Mouse (Mus musculus): ENCODE results near the gene Cgn. TPM values are rescaled to one million over a fixed set of nuclear protein-coding genes. Genes with fewer than 3 reads are reported as not detected.
A peak's percentile ranks its signal among the peaks of the same experiment; 100 is the strongest.
"Not testable (repeated sequence)": the region's sequence is repeated elsewhere in the genome, so short reads cannot be mapped to it uniquely, and the experiment has no call there.

Gene Cgn
- total RNA-seq, 2 experiments from 2014 or later, result 0.63 to 0.86 TPM

GRCm38 (mm10) chr3:94793672-94794071, 7.4 kb upstream of the Cgn start:
- DNase-seq, result no peak
- intact Hi-C loops (cut with DNase I), result no loop called here

GRCm38 (mm10) chr3:94792258-94792657, 6.0 kb upstream of the Cgn start:
- DNase-seq, result no peak
- intact Hi-C loops (cut with DNase I), result no loop called here

GRCm38 (mm10) chr3:94789516-94789915, 3.2 kb upstream of the Cgn start:
- no peak for DNase-seq
- intact Hi-C loops (cut with DNase I), result no loop called here

GRCm38 (mm10) chr3:94789071-94789470, 2.8 kb upstream of the Cgn start:
- intact Hi-C loops (cut with DNase I), result no loop called here
- DNase-seq, result no peak

- intact Hi-C loops (cut with DNase I), result no loop called here
- no peak for DNase-seq
Observed at GRCm38 (mm10) chr3:94787122-94787780, 959 bp upstream of the Cgn start.

DNA sequence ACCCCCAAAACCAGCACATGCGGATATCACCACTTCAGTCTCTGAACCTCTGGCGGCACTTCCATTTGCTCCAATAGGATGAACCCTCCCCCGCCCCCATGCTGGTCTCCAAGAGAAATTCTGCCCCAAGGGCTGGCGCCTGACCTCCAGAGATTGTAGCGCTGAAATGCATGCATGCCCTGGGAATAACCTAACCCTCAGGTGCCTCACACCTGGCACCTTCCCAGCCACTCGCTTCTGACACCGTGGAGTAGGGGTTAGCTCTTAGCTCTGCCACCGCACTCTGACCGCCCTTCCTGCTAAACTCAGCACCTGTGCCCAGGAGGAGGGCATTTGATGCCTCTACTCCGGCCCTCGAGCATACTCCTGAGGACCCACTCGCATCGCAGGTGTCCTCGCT, 334 bp downstream of the Cgn start:
- DNase-seq, result no peak
- intact Hi-C loops (cut with DNase I), result no loop called here

GRCm38 (mm10) chr3:94784171-94784701, 2.1 kb downstream of the Cgn start:
- intact Hi-C loops (cut with DNase I), result no loop called here

DNA sequence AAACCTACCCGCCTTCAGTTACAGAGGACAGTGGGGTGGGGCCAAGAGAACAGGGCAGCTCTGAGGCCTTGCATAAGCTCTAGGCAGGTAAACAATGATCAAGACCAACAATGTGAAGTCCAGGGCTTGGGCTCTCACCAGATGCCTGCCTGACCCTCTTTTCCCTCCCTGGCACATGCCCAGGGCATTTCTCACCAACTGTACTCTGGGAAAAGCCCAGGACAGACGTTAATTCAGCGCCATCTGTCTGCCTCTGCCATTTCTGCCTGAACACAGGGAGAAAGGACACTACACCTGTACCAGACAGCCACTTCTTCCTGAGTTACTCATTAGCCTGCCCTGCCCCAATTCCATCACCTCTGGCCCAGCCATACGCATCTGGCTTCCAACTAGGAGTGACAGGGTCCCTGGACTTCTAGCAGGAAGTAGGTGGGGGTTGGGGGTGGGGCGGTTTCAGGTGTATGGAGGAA, 2.8 kb downstream of the Cgn start:
- no peak for DNase-seq
- intact Hi-C loops (cut with DNase I), result no loop called here

More at GRCm38 (mm10) chr3:94784171-94784701, 2.1 kb downstream of the Cgn start:
- no peak for DNase-seq

- DNase-seq, result no peak
- intact Hi-C loops (cut with DNase I), result no loop called here
Observed at GRCm38 (mm10) chr3:94782936-94783335, 3.4 kb downstream of the Cgn start.

DNA sequence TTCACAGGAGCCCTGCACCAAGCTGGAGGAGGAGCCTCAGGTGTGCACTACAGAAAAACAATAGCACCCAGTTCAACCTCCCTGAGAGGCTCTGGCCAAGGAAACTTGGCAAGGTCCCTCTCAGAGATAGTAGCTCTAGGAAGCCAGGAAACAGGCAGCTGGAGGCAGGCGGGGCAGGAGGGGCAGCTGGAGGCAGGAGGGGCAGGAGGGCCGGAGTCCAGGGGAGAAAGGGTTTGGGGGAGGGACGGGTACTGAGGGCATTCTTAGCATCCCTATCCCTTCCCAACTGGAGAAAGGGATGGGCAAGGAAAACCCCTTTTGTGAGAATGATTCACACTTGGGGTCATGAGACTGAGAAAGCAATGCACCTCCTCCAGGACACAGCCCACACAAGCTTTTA, 4.9 kb downstream of the Cgn start:
- intact Hi-C loops (cut with DNase I), result no loop called here
- peak in 1 of 2 experiments; percentile 26 for DNase-seq

DNA sequence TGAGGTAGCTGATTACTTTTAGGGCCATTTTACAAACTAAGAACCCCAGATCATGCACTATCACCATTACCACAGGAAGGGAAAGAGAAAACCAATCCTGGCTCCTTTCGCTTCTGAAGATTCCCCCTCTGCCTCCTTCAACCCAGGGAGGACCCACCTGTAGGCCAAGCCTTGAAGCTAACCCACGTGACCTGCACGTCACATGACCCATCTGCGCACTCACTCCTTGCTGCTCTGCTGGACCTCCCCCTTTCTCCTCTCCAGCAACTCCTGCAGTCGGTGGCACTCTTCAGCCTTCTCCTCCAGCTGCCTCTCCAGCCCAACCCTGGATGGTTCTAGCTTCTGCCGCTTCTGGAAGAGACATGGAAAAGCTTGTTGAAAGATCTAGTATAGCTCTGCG, 10.4 kb downstream of the Cgn start:
- DNase-seq, result no peak
- intact Hi-C loops (cut with DNase I), result no loop called here

DNA sequence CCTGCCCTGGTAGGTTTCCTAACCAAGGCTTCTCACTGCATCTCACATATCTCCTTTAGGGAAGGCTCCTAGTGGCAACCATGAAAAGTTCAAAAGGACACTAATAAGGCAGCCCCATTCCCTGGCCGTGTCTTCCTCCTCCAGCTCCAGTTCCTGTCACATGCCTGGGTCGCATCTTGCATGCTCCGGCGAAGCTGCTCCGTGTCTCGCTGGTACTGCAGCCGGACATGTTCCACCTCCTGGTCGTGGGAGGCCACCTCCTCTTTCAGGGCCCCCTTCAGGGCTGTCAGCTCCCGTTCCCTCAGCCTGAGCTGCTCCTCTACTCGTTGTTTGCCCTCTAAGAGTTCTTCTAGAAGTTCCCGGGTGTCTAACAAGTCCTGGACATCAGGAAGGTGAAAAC, 12.3 kb downstream of the Cgn start:
- intact Hi-C loops (cut with DNase I), result no loop called here
- DNase-seq, result no peak

DNA sequence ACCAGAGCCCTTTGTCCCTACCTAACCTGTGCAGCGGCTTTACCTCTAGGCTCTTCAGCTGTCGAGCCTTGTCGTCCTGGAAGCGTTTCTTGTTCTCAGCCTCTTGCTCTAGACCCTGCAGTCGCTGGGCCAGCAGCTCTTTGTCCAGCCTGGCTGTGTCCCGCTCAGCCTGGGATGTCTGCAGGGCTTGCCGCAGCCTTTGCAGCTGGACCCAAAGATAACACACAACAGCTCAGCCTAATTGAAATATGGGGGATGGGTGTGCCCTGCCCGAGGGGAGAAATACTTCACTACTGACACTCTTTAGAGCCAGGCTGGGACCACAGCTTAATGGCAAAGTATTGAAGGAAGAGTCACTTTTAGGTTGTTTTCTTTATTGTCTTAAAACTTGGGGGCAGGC, 20.8 kb downstream of the Cgn start:
- DNase-seq; intact Hi-C loops (cut with DNase I): not testable (repeated sequence)

- intact Hi-C loops (cut with DNase I); DNase-seq: not testable (repeated sequence)
Observed at GRCm38 (mm10) chr3:94764545-94765292, 21.6 kb downstream of the Cgn start.

DNA sequence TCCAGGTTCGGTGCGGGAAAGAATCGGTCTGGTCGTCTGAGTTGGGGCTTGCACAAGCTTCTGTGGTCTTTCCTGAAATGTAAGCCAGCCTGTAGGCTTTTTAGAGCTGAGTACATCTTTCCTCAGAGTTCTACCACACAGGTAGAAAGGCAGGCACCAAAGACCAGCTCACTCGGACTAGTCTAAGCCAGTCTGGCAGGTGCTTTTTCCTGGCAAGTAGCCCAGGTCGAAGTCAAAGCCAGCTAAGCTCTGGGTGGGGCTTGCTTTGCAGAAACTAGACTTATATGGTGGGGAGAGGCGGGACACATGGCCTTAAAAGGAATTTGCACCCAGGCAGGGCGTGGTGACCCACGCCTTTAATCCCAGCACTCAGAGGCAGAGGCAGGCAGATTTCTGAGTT, 27.9 kb downstream of the Cgn start:
- intact Hi-C loops (cut with DNase I); DNase-seq: not testable (repeated sequence)

DNA sequence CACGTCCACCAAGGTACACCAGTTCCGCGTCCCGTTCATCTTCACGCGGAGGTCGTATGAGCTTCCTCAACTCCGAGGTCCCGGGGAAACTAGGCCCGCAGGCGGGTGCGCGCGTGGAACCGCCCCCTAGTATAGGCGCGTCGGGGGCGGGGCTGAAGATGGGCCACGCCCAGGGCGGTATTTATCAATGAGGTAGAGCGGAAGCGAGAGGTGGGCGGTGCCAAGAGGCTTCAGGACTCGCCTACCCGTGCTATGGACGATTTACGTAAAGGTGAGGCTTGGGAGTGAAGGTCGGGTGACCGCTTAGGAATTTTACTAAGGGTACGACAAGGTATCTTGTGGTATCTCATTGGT, 28.3 kb downstream of the Cgn start:
- intact Hi-C loops (cut with DNase I); DNase-seq: not testable (repeated sequence)

DNA sequence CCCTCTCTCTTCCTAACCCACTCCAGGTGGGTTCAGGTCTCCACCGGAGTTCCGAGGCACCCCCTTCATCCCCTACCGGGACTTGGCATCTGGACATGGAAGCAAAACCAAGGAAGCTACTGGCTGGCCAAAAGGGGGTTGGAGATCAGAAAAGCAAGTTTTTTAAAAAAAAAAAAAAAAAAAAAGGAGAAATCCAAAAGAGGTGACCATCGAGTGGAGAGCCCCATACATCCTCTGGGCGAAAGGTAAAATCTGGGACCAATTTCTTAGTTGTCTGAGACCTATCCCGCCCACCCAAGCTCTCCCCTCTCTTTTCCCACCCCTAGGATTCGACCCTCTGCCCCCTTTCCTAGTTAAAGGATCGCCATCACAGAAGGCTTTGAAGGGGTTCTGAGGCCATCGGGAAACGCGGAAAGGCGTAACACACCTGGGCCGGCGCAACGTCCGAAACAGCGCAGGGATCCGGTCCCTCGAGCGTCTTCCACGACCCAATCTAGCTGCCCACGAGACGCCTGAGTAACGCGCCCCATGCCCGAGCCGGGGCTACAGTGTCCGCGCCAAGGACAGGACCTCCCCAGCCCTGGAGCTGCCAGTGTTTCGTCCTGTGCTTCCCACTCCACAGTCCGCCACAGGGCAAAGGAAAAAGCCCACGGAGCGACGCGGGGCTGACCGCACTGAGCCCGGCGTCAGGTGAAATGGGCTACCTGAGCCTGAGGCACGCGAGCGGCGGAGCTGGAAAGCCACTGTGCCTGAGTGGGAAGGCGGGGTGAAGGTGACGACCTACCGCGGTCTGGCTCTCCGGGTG, 28.8 kb downstream of the Cgn start:
- intact Hi-C loops (cut with DNase I); DNase-seq: not testable (repeated sequence)

DNA sequence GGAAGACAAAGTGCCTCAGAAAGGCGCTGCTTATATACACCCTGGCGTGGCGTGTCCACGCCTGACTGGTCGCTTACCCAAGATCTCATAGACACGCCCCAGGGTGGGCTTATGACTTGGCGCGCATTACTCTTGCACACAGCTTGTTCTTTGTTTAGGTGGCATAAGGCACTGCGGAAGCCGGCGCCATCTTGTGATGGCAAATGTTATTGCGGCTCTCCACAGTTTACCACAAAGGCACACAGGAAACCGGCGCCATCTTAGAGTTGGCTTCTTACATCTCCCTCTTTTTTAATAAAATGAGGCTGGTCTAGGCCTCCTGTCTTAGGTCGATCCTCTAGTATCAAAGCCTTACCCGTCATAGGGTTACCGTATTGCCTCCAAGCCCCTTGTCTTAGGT, 40.6 kb downstream of the Cgn start:
- DNase-seq, result no peak
- intact Hi-C loops (cut with DNase I), result no loop called here

GRCm38 (mm10) chr3:94723637-94724036, 62.7 kb downstream of the Cgn start:
- intact Hi-C loops (cut with DNase I), result loop anchor here (5.0 kb wide), 2 partner anchors 86 to 266 kb away; no protein-coding TSS in a partner anchor
- DNase-seq, result not testable (repeated sequence)

- DNase-seq; intact Hi-C loops (cut with DNase I): not testable (repeated sequence)
Observed at GRCm38 (mm10) chr3:94718253-94718652, 68.0 kb downstream of the Cgn start.

DNA sequence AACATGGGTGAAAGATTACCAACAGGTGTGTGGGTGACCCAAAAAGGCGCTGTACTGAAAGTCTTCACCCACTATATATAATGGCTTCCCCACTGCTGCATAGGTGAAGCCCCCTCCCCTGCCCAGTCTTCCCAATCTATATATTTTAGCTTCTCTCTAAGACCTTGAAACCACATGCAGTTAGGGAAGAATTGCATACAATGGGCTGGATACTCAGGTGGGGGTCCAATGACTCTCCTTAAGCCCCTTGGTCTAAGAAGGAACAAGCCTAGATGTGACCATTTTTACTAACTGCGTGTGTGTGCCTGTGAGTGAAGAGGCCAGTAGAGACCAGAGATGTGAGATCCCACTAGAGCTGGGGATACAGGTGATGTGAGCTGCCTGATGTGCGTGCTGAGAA, 72.9 kb downstream of the Cgn start:
- DNase-seq; intact Hi-C loops (cut with DNase I): not testable (repeated sequence)
